Mouse (Mus musculus) brain, adult 2 months (tissue): Measurements from ENCODE around the gene Gucd1.
A peak's percentile ranks its signal among the peaks of the same experiment; 100 is the strongest.

Experiments
- DNase-seq: peaks from one replicate; pipeline ENCODE4 v3.0.0; 2011; ENCODE audit warnings: low read depth, low spot score

Gucd1 gene

DNA sequence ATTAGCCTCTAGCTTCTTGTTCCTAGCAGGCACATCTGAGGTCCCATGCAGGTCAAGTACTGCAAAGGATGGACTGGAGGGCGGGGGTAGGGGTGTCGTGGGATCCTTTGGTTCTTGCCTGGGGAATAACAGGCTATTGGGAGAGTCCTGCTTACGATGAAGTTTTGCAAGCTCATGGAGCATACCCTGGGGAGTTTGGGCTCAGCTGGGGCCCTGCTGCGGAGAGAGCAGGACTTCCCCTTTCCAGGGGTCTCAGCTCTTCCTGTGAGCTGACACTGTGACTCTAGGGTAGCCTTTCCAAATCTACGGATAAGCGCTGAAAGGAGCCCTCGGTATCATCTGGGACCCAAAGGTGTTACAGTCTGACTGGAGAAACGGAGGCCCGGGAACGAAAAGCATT, 193.4 kb downstream of the Gucd1 start:
- DNase-seq: no peak

DNA sequence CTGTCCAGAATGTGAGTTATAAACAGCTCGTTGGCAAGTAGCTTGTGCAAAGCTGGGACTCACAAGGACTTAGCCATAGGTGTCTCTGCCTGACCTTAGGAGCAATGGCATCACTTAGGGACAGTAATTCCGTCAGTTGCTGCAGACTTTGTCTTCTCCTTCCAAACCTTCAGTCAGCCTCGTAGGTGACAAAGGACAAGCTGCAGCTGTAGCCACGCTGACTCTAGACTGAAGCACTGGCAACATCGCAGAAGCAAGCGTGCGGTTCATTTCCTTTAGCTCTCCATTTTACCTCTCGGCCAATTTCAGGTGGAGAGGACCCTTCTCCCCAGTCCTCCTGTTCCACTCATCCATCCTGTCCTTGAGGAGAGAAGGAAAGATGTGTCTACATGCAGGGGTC, 193.8 kb downstream of the Gucd1 start:
- DNase-seq: no peak

DNA sequence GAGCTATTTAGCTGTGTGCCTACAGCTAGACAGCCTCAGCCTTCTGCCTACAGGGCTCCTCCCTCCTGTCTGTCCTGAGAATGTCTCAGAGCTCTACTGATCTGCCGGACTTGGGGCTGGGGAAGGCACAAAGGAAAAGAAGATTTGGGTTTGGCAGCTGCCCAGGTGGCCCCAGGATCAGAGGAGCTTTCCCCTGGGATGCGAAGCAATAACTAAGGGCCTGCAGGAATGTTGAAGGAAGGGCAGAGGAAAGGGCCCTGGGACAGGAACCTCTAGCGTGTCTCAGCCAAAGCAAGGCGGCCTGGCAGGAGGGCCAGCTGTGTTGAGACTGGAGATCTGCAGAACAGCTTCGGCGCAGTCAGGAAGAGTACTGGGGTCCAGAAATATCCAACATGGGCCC, 194.8 kb downstream of the Gucd1 start:
- no peak for DNase-seq

DNA sequence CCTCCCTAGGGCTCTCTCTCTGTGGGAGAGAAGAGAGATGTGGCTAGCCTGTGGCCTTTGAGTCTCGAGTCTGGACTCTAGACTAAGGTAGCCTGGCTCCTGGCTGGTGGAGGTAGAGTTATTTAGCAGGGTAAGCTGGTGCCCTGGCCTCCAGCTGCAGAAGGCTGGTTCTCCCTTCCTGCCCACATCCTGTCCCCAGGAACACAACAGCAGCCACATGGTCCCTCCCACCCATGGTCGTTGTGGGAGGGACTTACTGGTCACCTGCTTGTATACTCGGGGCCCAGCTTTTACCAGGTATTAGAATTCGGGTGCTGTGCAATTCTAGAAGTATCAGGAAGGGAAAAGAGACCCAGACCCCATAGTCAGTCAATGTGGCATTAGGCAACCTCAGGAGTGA, 197.5 kb downstream of the Gucd1 start:
- no peak for DNase-seq

DNA sequence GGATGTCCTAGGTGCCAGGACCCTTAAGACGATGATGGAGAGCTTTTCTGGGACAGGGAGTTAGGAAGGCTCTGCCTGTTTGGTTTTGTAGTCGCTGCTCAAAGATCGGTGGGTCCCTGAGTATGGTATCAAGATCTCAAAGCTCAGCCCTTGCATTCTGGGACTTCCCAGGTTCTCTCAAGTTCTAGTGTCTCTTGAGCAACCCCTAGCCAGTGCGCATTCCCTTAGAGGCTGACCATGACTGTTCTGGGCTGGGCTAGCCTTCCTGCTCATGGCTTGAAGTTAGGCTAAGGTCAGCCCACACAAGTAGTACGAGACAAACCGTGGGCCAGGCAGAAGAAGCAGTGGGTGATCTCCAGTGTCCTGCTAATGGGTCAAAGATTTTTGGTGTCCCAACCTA, 199.6 kb downstream of the Gucd1 start:
- no peak for DNase-seq

DNA sequence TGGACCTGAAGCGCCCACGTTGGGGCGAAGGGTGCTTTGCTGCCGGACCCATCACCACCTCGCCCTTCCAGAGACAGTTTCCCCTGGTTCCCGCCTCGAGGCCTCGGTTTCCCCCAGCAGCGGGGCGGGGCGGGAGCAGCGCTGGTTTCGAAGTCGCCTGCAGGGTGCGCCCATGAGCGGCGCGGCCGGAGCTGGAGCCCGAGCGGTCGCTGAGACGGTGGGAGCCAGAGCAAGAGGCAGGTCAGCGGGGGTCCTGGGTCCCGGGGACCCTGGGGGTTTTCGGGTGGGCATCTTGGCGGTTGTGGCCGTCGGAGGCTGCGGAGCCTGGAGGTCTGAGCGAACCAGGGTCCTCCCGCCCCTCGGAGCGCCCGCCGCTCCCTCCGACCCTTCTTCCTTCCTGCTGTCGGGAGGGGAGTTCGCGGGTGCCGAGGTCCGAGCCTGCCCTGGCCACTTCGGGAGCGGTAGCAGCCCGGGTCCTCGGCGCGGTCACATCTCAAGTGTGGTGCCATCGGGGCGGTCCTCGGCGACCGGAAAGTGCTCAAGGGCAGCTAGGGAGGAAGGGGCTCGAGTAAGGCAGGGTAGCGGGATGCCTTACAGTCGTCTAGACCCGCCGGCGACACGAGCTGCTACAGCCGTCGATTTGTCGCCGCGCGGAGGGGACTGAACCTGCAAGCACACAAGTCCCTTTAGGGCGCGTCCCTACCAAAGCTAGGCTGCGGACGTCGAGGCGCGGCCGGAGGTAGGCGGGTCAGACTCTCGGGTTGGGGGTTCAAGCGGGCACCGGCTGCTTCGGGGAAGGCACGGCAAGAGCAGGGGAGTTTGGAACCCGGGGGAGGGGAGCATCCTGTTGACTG, 200.6 kb downstream of the Gucd1 start:
- peak; percentile 27 for DNase-seq

DNA sequence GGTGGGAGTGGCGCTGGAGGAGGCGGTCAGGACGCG, 201.1 kb downstream of the Gucd1 start, which contains the start of gene Adora2a:
Gene Adora2a (plus strand): TSS at position 6 of the 36 bp plus-strand sequence.
- DNase-seq: no peak

DNA sequence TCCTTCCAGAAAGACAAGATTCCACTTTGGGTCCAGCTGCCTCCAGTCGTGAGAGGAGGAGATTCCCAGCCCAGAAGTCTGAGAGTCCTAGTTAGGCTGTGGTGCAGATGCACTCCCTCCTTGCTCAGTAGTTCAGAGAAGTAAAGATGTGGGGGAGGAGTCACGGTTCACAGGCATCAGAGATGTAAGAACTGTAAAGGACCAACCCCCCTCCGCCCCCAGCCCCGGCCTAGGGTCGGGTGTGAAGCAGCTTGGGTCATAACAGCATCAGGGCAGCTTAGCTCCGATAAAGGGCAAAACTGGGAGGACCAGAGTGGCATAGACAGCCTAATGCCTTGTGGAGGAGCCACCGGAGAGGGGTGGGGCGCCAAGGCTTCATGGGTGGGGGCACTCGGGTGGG, 201.3 kb downstream of the Gucd1 start:
- DNase-seq: peak; percentile 20

DNA sequence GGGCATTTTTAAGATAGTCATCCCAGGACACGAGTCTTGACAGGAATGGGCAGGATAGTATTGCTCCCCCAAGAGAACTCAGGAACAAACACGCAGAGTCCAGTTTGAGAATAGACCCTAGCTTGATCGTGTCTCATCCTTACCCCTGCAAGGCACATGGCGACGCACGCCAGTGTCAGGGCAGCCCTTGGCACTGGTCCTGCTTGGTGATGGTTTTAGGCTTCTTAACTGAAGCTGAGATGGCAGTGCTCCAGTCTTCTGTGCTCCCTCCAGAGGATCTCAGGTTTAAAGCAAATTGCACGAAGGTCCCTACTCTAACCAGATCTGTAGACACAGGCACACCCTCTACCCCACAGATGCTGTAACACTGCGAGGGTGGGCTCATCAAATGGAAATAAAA, 202.0 kb downstream of the Gucd1 start:
- DNase-seq: peak; percentile 41

DNA sequence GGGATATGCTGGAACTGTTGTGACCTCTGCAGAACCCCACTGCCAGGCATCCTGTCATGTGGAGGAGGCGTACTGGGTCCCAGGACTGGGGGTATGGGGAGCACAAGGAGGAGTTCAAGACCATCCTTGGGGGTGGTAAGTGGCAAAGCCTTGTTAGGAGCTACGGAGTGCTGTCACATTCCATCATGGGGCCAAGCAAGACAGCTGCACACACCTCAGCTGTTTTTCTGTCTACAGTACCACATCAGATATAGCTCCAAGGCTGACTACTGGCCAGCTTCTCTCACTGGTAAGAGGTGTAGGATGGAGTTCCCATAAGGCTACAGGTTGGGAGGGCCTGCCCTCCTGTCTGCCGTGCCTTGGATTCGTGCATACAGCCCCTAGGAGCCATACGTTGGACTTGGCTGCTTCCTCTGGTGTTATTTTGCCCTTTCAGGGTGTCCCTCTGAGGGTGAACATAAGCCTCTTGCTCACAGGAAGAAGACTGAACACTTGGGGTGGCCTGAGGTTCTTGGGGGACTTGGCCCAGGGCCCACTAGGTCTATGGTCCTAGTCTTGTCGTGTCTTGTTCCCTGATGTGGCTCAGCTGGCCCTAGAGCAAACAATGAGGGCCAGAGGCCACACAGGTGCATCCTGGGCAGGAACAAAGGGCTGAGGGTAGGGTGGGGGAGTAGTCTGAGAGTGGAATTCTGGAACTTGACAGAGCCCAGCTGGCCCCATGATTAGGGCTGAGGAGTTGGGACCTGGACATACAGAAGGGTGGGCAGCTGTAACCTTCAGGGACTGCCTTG, 203.4 kb downstream of the Gucd1 start:
- DNase-seq: no peak

DNA sequence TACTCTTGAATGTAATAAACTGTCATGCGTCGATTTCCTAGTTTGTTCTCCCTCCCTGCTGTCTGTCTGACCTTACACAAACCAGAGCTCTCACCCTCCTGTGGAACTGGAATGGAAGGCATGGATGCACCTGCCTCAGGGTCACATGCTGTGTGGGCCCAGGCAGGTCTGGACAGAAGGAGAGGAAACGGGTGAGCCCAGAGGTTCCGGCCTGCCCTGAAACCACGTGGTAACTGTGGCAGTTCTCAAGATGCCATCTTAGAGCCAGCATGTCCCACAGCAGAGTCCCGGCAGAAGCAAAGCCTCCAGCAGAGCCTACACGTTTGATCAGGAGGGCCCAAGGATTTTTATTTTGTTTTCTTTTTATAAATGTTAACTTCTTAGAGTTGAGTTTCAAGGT, 205.4 kb downstream of the Gucd1 start:
- no peak for DNase-seq

DNA sequence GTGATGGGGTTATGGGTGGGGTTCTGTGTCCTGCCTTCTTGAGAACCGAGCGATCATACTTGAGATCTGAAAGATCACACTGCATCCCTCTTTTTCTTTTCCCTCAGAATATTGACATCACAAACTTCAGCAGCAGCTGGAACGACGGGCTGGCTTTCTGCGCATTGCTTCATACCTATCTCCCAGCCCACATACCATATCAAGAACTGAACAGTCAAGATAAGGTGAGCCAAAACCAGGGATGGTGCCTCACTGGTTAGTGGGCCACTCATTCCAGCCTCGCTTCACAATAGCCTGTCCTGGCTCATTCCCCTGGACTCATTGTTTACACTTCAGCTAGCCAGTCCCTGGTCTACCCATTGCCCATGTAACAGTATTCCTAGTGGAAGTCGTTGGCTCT, 210.6 kb downstream of the Gucd1 start:
- DNase-seq: no peak

DNA sequence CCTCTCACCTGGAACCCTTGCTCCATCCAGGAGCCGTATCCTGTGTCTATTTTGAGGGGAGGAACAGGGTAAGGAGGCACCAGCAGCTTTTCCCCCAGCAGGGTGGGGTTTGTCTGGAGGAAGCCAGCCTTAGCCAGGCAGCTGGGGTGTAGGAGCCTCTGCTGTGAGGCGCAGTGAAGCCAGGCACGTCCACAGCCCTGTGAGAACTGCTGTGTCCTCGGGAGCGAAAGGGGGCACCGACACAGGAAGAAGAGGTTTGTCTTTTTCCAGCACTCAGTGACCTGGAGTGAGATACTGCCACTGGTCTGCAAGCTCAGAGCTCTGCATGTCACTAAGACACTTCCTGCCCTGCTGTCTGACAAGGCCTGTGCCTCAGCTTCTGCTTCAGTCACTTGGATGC, 213.4 kb downstream of the Gucd1 start:
- DNase-seq: peak; percentile 44

DNA sequence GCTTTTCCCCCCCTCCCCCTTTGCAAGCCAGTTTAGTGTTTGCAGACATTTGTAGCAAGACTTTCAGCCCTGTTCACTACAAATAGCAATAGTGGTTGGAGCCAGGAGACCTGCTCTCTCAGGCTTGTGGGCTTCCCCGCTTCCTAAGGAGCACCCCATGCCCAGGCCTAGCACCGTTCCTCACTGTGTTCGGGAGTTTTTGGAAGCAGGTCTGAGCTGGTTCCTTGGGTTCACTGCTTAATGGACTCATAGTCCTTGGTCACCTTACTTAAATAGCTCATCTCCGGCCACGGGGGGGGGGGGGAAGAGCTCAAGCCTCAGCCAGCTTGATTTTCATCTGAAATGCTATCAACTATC, 213.7 kb downstream of the Gucd1 start:
- no peak for DNase-seq

DNA sequence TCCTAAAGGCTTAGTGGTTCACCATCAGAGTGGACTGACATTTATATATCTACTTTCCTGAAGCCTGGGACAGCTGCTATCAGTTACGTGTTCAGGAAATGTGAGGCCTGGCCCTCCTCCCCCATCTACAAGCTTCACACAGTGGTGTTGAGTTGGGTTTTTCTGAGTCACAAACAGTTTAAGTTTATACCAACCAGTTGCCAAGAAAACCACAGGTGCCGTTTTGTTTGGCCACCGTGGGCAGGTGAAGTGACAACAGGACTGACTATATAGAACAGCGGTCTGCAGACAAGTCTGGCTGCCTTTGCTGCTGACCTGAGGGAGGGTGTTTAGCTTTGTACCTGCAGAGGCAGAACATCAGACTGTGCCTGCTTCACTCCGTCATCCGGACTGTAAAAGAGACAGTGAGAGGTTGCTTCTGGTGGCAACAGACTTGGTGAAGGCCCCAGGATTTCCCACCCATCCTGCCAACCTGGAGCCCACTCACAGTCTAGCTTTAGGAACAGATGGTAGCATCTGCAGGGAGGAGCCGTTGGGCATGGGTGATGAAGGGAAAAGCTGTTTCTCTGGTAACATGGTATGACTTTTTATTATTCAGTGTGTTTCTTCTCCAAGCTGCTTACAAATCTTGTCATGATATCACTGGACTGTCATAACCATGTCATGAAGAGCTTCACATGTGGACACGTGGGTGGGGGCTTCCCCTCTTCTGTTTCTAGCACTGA, 214.3 kb downstream of the Gucd1 start:
- DNase-seq: peak; percentile 91

DNA sequence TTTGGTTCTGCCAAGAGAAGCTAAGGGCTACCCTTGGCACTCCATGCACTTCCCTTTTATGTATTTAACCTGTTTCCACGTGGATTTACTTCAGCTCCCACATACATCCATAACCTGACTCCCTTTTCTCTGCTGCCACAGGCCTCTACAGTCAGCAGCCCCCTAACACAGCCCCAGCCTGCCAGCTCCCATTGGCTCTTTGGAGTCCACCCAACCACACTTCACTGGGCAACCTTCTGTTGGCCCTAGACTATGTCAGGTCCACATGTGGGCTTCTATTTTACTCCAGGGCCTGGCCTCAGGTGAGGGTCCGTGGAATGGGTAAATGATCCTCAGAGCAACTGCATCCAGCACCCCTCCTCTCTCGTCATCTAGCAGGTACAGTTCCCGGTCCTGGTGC, 215.2 kb downstream of the Gucd1 start:
- no peak for DNase-seq

DNA sequence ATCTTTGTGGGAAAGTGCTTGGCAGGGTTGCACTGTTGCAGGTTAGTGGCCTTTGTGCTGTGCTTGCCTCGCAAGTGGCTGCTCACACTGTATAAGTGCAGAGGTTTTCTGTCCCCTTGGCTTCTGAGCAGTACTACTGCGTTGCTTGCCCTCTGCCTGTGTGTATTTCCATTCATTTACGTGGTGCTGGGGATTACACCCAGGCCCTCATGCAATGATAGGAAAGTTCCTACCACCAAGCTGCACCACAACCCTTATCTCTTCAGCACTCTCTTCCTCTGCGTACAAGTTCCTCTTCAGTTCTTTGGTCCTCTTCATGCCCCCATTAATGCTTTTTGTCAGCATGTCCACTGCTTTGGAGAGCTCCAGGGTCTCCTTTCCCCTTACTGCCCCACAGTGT, 215.8 kb downstream of the Gucd1 start:
- DNase-seq: no peak

DNA sequence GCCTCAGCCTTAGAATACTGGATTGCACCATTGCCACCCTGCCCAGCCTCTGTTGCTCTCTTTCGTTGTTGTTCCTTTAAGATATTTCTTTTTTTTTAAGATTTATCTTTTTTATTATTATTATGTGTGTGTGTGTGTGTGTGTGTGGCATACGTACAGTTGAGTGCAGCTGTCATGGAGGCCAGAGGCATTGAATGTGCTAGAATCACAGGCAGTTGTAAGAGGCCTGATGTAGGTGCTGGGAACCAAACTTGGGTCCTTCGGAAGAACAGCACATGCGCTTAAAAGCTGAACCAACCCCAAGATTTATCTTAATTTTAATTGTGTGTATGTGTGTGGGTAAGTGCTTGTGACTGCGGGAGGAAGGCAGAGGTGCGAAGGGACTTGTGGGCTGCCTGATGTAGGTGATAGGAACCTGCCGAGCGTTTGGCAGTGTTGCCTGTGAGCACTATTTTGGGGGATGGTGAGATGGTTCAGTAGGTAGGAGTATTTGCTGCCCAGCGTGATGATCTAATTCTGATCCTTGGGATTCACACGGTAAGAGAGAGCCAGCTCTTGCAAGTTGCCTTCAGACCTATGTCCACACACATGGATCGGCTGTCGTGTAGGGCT, 216.5 kb downstream of the Gucd1 start:
- peak; percentile 37 for DNase-seq
